Mouse (Mus musculus) spleen, adult 12 weeks (tissue): Measurements from ENCODE around the gene Nat8f4.
"Not testable (repeated sequence)": the region's sequence is repeated elsewhere in the genome, so short reads cannot be mapped to it uniquely, and the experiment has no call there.

Experiments used
- DNase-seq: peaks from one replicate; pipeline ENCODE4 v3.0.0; 2022; ENCODE audit warnings: low spot score

The Nat8f4 gene

GRCm38 (mm10) chr6:85904642-85905061 is at the start of gene Nat8f4:
TSS of gene Nat8f4 (minus strand) at chr6:85904884.
- peak; percentile 79 for DNase-seq

- no peak for DNase-seq
These were observed 43.9 kb upstream of the Nat8f4 start for GRCm38 (mm10) chr6:85948549-85948948.

GRCm38 (mm10) chr6:85942469-85942868 is 37.8 kb upstream of the Nat8f4 start:
- DNase-seq = no peak

GRCm38 (mm10) chr6:85938701-85939100 is 34.0 kb upstream of the Nat8f4 start:
- no peak for DNase-seq

- DNase-seq = peak; percentile 82
These were observed 32.1 kb upstream of the Nat8f4 start for GRCm38 (mm10) chr6:85936508-85937465.

- DNase-seq = no peak
These were observed 31.0 kb upstream of the Nat8f4 start for GRCm38 (mm10) chr6:85935646-85936045.

GRCm38 (mm10) chr6:85934047-85934446 is 29.4 kb upstream of the Nat8f4 start:
- no peak for DNase-seq

GRCm38 (mm10) chr6:85929312-85929711 is 24.6 kb upstream of the Nat8f4 start:
- DNase-seq = no peak

GRCm38 (mm10) chr6:85927476-85928464 is 23.1 kb upstream of the Nat8f4 start:
- DNase-seq = no peak

GRCm38 (mm10) chr6:85926709-85927108 is 22.0 kb upstream of the Nat8f4 start:
- no peak for DNase-seq

GRCm38 (mm10) chr6:85923643-85924042 is 19.0 kb upstream of the Nat8f4 start:
- no peak for DNase-seq

- no peak for DNase-seq
These were observed 14.7 kb upstream of the Nat8f4 start for GRCm38 (mm10) chr6:85919401-85919800.

GRCm38 (mm10) chr6:85918341-85918740 is 13.7 kb upstream of the Nat8f4 start:
- DNase-seq = not testable (repeated sequence)

GRCm38 (mm10) chr6:85916596-85916995 is 11.9 kb upstream of the Nat8f4 start:
- no peak for DNase-seq

- peak; percentile 87 for DNase-seq
These were observed 11.1 kb upstream of the Nat8f4 start, which contains the start of gene Nat8f1 for GRCm38 (mm10) chr6:85915539-85916513. TSS of gene Nat8f1 (minus strand) at chr6:85915687.

- DNase-seq = no peak
These were observed 10.5 kb upstream of the Nat8f4 start for GRCm38 (mm10) chr6:85915141-85915538.

- no peak for DNase-seq
These were observed 6.9 kb upstream of the Nat8f4 start, which contains the start of gene Tprkb for GRCm38 (mm10) chr6:85911587-85911986. TSS of gene Tprkb (plus strand) at chr6:85911865.

- no peak for DNase-seq
These were observed 5.0 kb upstream of the Nat8f4 start for GRCm38 (mm10) chr6:85909704-85910103.

- DNase-seq = no peak
These were observed 3.7 kb upstream of the Nat8f4 start for GRCm38 (mm10) chr6:85908341-85908740.

GRCm38 (mm10) chr6:85906911-85907351 is 2.2 kb upstream of the Nat8f4 start:
- not testable (repeated sequence) for DNase-seq

- DNase-seq = no peak
These were observed 2.4 kb downstream of the Nat8f4 start for GRCm38 (mm10) chr6:85902303-85902702.
